Mouse (Mus musculus) ES-Bruce4 (cell line): ENCODE data around the gene Rad51ap1.

Source experiments
- CTCF ChIP-seq: IDR thresholded peaks from one replicate; pipeline ENCODE4 v1.8.1; 2011; ENCODE audit warnings: low read depth, low read length
- EP300 ChIP-seq: IDR thresholded peaks from 2 replicates; pipeline ENCODE4 v1.6.1; 2011; ENCODE audit warnings: low read depth, low read length; ENCODE audit not compliant: insufficient read depth
- POLR2A ChIP-seq: IDR thresholded peaks from one replicate; pipeline ENCODE4 v1.8.1; 2011; ENCODE audit warnings: low read length; ENCODE audit not compliant: insufficient read depth

GRCm38 (mm10) chr6:126921111-126921881 is 18.1 kb downstream of the Rad51ap1 start, which contains the start of gene Dyrk4:
- no peak for TF ChIP-seq CTCF
- no peak for TF ChIP-seq POLR2A
- no peak for TF ChIP-seq EP300
